Mouse (Mus musculus): Measurements from ENCODE around the gene Ap5b1.

Gene Ap5b1

DNA sequence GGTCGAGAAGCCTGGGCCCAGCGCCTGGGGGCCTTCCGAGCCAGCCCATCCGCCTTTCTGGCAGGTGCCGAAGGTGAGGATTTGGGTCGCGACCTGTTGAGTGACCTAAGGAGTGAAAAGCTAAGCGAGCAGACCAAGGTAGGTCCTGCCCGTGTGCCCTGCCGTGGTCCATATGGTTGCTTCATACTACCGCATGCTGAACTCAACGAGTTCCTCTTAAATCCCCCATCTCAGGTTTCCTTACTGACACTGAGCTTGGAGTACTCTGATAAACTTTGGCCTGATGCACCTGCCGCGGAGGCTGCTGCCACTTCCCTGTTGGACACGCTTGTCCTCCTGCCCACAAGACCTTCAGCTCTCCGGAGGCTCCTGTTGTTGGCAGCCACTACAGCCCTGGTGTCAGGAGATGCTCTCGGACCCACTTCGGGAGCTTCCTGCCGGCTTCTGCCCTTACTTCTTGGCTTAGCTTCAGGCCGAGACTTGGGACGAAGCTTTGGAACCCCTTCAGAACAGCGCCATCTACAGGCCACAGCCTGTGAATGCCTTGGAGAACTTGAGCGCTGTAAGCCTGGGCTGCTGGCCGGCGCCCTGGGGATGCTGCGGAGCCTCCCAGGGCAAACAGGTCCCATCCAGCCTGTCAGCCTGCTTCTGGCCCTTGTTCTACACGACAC, 780 bp downstream of the Ap5b1 start:
- DNase-seq = peak; percentile 77

DNA sequence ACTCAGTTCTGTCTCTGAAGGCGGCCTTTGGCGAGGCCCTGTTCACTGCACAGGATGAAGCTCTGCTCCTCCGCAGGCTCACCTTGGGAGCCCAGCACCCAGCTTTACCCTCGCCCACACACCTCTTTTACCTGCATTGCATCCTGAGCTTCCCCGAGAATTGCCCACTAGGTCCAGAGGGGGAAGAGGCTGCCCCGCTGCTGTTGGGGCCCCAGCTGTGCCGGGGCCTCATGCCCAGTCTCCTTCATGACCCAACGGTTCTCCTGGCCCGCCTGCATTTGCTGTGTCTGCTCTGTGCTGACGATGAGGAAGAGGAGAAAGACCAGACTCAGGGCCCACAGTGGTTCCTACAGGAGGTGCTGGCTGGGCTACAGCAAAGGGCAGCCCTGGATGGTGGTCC, 1.7 kb downstream of the Ap5b1 start:
- DNase-seq = no peak

DNA sequence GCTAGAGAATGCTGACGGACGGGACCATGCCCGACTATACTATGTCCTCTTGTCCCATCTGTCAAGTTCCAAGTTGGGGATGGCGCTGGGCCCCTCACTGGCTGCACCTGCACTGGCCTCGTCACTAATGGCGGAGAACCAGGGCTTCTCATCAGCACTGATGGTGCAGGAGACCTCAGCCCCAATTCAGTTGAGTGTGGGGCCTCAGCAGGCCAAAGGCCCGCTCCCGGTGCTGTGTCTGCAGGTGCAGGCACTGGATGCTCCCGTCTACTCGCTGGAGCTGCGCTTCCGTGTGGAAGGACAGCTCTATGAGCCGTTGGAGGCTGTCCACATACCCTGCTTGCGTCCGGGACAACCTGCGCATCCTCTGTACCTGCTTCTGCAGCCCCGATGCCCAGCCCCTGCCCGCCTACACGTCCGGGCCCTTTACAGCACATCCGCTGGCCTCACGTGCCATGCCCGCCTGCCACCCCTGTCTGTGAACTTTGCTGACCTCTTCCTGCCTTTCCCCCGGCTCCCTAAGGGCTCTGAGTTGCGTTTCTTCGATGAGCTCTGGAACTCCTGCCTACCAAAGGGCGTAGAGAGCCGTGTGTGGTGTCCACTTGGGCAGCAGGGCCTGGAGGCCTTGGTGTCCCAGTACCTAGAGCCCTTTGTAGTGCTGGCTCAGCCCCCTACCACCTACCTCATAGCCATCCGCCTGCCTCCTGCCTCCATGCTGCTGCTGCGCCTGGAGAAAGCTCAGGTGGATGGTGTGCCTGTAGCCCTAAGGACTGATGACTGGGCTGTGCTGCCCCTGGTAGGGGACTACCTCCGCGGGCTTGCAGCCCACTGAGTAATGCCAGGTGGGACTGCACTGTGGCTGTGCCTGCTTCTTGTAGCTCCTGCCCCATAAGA, 2.8 kb downstream of the Ap5b1 start:
- no peak for DNase-seq

DNA sequence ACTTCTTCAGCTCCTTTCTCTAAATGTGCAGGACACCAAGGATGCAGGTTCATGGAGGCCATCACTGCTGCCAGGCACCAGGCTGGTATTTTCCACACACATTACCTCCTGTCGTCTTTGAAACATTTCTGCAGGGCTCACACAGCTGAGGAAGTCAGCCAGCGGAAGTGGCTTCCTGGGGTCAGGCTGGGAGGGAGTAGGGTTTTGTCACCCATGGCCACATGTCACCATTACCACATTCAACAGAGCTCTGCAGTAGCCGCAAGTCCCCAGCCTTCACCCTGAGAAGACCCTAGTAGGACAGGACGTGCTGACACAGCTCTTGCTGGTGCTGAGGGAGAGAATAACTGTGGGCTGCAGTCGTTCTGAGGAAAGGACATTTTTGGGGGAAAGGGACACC, 4.0 kb downstream of the Ap5b1 start:
- no peak for DNase-seq

DNA sequence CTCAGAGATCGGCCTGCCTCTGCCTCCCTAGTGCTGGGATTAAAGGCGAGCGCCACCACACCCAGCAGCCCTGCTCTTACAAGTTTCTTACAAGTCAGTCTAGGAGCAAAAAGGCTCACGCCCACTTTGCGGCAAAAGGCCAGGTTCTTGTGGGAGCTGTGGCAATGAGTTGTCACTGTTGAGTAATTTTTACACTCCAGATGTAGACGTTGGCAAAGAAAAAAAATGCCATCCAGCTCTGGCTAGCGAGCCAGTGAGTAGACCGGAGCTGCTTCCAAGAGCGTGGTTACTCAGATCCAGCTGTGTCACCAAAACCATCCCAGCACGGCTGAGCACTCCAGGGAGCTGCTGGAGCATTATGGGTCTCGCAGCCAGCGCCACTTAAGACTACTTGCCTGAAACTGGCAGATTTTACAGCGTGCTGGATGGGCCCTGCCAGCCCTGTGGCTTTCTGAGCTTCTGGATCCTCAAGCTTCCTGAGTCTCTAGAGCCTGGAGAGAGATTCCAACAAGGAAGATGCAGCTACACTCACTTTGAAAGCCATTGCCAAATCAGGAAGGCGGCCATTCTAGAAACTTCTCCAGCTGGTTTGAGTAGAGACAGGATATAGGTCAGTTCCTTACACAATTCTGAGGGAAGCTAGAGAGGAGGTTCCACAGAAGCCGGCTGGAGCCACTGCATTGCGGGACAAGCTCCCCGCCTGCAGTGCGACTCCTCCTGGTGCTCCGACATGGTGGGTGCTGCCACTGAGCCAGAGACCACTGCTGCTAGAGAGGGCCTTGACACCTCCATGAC, 4.7 kb downstream of the Ap5b1 start:
- peak; percentile 62 for DNase-seq

DNA sequence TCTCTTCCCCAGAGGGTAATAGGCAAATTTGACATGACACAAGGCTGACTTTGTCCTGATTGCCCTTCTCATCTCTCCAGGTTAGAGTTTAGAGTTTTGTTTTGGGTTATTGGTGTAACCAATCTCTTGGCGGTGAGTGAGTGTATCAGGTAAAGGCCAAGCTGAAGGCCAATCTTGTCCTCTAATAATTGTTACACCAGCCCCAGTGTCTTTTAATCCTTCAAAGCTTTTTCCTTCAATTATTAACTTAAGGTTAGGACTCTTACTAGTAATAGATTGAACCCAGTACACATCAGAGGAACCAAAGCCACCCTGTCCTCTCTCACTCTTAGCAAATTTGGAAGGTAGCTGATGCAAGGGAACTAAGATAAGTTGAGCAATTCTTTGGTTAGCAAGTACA, 7.5 kb downstream of the Ap5b1 start:
- no peak for DNase-seq

DNA sequence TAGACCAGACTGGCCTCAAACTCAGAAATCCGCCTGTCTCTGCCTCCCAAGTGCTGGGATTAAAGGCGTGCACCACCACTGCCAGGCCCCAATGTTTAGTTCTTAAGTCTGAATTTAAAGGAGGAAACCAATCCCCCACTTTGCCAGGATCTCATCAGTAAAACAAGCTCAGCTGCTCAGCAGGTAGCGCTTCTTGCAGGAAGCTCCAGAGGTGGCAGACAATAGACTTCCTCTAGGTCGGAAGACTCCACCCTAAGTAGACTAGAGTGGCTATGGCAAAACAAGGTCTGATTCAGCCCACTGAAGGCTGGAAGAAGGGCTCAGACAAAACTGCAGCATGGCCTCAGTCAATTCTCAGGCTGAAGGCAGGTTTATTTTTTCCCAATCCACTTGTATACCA, 12.1 kb downstream of the Ap5b1 start:
- DNase-seq = no peak

DNA sequence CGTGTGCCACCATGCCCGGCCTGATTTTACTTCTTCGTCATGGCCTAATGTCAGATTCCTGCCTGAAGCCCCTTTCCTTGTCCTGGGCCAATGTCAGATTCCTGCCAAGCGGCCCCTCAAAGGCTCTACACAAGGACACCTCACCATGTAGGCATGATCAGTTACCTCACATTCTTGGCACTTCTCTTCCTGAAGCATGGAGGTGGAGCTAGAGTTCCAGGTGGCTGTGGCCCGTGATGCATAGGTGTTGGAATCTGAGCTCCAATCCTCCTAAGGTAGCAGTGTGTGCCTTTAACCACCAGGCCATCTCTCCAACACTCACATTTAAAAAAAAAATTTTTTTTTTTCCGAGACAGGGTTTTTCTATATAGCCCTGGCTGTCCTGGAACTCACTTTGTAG, 13.0 kb downstream of the Ap5b1 start:
- DNase-seq = no peak

DNA sequence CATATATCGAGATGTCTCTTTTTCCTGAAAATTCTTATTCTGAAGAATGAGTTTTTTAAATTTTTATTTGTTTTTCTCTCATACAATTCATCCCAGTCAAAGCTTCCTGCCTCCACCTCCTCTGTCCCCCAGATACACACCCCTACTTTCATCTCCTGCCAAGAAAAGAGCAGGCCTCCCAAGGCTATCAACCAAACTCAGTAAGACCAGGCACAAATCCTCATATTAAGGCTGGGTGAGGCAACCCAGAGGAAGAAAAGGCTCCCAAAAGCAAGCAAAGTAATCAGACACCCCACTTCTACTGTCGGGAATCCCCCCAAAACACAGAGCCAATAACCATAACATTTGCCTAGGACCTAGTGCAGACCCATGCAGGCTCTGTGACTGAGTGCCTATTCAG, 14.2 kb downstream of the Ap5b1 start:
- DNase-seq = no peak

DNA sequence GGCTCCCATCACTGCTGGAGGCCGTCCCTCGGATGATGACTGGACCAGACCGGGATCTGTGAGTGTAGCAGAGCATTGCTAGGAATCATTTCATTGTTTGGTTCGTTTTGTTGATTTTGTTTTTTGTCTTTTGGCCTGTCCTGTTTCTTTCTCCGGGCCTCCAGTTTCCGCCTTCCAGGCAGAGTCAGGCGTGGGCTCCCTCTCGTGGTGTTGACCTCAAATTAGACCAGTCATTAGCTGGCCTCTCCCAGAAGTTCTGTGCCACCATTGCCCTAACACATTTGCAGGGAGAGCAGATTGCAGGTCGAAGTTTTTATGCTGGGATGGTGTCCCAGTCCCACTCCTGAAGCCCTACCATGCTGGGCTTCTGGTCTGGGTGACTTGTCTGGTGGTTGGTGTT, 21.3 kb downstream of the Ap5b1 start:
- DNase-seq = no peak

DNA sequence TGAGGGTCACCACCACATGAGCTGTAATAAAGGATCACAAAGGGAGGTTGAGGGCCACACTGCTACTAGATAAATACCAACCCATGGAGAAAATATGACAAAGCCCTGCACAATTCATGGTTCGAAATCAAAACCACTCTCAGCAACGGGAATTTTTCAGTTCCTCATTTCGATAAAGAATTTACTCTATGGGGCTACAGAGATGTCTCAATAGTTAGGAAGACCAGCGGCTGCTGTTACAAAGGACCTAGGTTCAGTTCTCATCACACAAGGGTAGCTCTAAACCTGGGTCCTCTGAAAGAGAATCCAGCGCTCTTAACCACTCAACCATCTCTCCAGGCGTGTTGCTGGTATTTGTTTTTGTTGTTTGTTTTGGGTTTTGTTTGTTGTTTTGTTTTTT, 24.1 kb downstream of the Ap5b1 start:
- no peak for DNase-seq

DNA sequence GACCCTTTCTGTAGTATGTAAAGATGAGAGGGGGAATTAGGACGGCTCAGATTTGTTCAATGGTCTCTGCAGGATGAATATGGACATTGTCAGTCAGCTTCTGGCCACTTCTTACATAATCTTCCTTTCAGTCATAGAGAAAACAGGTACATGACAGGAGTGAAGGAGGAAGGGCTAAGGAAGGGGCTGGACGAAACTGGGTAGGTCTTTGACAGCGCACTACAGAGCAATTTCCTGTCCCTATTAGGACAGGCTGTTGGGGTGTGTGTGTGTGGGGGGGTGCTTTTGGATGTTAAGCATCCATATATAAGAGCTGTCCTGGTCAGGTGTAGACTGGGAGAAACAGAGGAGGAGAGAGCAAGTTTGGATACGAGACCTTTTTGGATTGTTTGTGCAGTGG, 31.4 kb downstream of the Ap5b1 start:
- DNase-seq = no peak

DNA sequence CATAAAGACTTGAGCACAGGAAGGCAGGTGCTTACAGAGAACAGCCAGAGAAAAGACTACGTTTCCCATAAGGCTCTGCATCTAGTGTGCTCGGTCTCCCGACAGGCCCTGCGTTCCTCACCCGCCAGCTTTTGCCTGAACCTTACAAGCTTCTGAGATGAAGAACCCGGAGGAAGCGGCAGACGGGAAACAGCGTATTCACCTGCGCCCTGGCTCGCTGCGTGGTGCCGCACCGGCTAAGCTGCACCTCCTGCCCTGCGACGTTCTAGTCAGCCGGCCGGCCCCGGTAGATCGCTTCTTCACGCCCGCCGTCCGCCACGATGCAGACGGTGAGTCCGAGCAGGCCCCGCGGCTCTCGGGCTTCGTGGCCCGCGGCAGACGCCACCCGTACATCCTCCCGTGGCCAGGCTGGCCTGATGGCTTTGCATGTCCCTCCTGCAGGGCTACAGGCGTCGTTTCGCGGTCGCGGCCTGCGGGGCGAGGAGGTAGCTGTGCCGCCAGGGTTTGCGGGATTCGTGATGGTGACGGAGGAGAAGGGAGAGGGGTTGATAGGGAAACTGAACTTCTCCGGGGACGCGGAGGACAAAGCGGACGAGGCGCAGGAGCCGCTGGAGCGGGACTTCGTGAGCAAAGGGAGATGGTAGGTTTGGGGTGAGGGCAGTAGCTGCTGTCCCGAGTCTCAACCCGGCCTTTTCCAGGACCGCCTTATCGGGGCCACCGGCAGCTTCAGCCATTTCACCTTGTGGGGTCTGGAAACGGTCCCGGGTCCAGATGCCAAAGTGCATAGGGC, 34.1 kb downstream of the Ap5b1 start, which contains the start of gene Rnaseh2c:
TSS of gene Rnaseh2c (plus strand) at position 122 of the 790 bp plus-strand sequence.
- DNase-seq = peak; percentile 81

DNA sequence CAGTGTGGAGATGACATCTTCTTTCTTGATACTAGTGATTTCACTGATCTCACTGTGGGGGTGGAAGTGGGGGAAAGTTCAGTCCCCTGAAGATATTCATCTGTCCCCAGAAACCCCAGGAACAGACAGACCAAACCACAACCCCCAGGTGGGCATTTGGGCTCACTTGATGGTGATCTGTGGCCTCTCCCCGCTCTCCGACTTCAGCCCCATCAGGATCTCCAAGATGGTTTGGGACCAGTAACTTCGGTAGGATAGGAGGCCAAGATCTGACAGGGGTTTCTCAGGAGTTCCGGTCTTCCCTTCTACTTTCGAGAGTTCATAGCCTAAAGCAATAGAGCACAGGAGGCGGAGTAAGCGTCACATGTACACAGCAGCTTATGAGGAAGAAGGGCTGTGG, 35.8 kb downstream of the Ap5b1 start:
- no peak for DNase-seq

DNA sequence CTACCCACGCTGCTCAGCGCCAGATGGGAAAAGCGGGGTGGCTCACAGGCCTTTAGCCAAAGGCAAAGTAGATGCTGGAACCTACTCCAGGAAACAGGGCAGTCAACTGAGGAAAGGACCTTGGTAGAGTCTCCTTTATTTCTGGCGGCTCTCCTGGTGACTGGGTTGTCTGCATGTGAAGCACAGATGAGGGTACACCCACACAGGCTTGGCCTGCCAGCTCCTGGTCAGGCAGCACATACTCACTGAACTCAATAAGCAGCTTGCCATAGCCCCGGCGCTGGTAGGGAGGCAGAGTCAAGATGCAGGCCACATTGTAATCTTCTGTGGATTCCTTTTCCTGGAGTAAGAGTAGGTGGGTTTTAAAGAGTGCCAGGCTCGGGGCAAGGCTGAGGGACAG, 37.3 kb downstream of the Ap5b1 start:
- DNase-seq = no peak

DNA sequence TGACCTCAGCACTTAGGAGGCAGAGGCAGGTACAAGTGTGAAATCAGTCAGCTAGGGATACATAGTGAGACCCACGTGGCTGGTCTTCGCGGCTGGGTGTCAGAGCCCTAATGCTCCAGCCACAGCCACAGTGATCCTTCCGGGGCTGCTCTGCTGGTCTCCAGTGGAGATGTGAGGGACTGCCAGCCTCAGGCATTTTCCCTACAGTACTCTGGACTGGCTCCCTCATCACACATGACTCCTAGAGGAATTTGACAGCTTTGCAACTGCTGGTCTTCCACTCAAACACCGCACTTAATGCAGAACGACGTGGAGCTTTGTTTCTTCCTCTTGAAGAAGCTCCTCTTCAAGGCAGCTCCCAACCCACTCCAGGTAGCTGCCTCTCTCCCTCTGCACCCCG, 38.4 kb downstream of the Ap5b1 start:
- no peak for DNase-seq

DNA sequence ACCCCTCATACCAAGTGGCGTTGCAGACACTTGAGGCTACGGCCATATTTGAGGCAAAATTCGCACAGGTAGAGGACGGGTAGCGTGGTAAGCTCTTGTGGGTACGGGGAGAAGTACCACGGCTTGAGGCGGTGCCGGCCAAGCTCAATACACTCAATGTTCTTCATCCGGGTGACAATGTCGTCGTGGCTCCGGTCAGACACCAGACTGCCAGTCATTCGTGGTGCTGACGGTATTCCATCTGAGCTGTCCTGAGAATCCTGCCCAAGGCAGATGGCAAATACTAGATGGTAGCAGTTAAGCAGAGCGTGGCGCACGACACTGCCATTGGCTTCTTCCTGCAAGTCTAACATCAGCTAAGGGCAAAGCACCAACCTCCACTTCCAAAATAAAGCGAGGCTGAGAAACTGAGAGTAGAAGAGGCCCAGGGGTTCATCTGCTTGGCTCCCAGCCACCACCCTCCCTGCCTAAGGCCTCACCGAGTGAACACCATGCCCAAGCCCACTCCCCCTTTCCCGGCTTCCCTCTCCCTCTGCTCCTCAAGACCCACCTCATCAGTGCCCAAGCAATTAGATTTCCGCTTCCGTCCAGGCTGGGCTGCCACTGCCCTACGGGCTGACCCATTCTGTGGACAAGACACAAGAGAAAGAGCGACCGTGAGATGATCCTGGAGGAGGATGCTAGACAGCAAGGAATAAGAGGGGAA, 40.0 kb downstream of the Ap5b1 start:
- no peak for DNase-seq

DNA sequence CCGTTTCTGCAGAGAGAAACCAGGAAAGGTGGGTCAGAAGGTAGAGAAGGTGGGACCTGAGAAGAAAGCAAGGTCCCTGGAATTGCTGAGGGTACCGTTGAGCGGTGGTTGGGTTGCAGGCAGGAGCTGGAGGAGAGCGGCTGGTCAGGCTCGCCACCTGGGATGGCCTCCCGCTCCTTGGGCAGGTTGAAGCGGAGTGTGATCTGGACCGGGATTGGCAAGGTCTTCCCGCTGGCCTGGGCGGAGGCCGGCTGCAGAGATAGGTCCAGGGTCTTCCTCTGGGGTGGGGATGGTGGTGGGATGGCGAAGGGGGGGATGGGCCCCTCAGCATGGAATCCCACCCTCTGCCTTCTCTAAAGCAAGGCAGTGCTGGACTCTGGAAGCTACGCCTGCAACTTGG, 40.9 kb downstream of the Ap5b1 start:
- no peak for DNase-seq

DNA sequence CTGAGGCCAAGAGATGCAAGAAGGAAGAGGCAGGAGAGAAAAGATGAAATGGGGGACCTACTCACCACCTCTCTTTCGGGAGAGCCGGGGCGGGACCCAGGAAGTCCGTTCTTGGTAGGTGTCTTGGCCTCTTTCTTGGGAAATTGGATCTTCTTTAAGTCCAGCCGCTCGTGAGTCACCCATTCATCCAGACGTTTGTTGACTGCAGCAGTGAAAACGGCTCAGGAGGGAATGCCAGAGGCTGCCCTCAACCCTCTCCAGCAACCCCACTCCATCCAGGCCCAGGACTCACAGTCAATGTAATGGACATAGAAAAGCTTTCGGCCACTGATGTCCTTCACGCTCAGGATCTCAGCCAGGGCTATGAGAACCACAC, 41.3 kb downstream of the Ap5b1 start:
- no peak for DNase-seq

DNA sequence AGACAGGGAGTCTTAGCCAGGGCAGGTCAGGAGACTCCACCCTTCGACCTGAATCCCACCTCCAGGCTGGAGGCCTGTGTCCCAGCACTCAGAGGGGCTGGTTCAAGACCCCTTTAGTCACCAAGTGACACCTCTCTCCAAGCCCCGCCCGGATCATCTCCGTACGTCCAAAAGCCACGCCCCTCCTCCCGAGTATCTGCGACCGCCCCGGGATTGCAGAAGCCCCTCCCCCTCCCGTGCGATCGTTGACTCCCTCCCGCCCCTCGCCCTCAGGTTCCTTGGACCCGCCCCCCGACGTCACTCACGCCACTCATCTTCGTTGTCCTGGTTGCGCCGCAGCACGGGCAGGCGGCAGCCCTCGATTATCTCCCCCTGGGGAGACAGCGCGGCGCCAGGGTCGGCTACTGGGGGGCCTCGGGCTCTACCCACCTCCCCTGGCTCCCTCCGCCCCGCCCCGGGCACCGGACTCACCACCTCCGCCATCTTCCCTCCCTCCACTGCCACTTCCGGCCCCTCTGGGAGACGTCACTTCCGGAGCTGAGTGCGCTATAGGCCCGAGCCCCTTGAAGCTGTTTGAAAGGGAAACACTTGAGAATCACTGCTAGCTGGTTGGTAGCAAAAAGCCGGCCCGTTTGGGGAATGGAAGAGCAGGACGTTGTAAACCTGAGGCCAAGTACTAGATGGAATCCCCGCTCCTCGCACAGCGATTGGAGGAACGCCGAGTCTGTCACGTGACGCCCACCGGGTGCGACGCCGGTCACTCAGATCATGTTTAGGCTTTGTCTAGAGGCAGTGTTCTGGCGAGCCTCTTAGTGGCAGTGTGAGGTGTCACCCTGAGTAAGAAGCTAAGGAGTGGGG, 42.0 kb downstream of the Ap5b1 start, which contains the start of gene Kat5:
TSS of gene Kat5 (minus strand) at position 691 of the 858 bp plus-strand sequence.
- peak; percentile 96 for DNase-seq

DNA sequence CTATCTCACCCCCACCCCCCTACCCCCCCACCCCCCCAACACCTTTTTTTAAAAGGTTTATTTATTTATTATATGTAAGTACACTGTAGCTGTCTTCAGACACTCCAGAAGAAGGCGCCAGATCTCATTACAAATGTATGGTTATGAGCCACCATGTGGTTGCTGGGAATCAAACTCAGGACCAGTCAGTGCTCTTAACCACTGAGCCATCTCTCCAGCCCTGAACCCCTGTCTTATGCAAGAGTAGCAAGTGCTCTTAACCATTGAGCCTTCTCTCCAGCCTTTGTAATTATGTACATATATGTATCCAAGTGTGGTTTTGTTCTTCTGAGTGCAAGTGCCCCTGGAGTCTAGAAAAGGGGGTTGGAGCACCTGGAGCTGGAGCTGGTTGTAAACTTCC, 44.1 kb downstream of the Ap5b1 start:
- DNase-seq = no peak
